ENCODE assay signal across 13 mouse cellular contexts in genomic region chr12:111432097-111432496, GRCm38 (mm10). TPM values are rescaled to one million over a fixed set of nuclear protein-coding genes. Genes with fewer than 3 reads are reported as not detected.
DNase-seq lines count a peak whose midpoint lies in the region; ATAC-seq lines count a peak whose summit lies in the region.
"Had no signal": no experiment of that assay in that cellular context is flagged by ENCODE, and none has a peak within 500 bp of the region (broad histone marks: within the 10 kb centered on the region; RNA-seq: fewer than 3 reads in every experiment).

No protein-coding gene starts in this region.

- 37% methylated on average over 4 of the region's 4 CpGs for WGBS in heart, embryonic 12.5 days
- WGBS in liver, embryonic 16.5 days (ENCODE audit: insufficient replicate concordance), result 41% methylated on average over 4 of the region's 4 CpGs
- WGBS in midbrain, embryonic 14.5 days, result 27% methylated on average over 4 of the region's 4 CpGs

- ATAC-seq in heart, embryonic 12.5 days (ENCODE audit: insufficient number of reproducible peaks, low FRiP score), result peak; percentile 10; the same call in 1 of the 2 replicates
- ATAC-seq in liver, embryonic 16.5 days (ENCODE audit: low read depth), result no peak
- no peak for ATAC-seq in midbrain, embryonic 14.5 days (ENCODE audit: low FRiP score, low TSS enrichment)
- ATAC-seq: activated CD4-positive, CD25-positive, alpha-beta regulatory T cell, adult 4 months had no signal

- no peaks in the 10 kb centered on the region for H3K36me3 ChIP-seq in heart, embryonic 12.5 days
- H3K36me3 ChIP-seq in liver, embryonic 16.5 days (ENCODE audit: control insufficient read depth, insufficient read depth), result no peaks in the 10 kb centered on the region
- no peaks in the 10 kb centered on the region for H3K36me3 ChIP-seq in midbrain, embryonic 14.5 days (ENCODE audit: control insufficient read depth, insufficient read depth, low read length)
- H3K36me3 ChIP-seq: limb, embryonic 12.5 days had no signal

- H3K9ac ChIP-seq in heart, embryonic 12.5 days, result no peak overlapping the region
- H3K9ac ChIP-seq in liver, embryonic 16.5 days (ENCODE audit: low read depth, low read length), result no peak overlapping the region
- H3K9ac ChIP-seq in midbrain, embryonic 14.5 days (replicated peaks; ENCODE audit: low read length), result no peak overlapping the region
- H3K9ac ChIP-seq: limb, embryonic 12.5 days had no signal

- peak overlapping the region; percentile 61 for H3K27ac ChIP-seq in heart, embryonic 12.5 days (ENCODE audit: poor library complexity, severe bottlenecking)
- peak overlapping the region; percentile 16 for H3K27ac ChIP-seq in liver, embryonic 16.5 days (ENCODE audit: low read length)
- no peak overlapping the region for H3K27ac ChIP-seq in midbrain, embryonic 14.5 days (replicated peaks; ENCODE audit: low read depth, low read length)
- H3K27ac ChIP-seq: limb, embryonic 12.5 days had no signal

- H3K4me3 ChIP-seq in heart, embryonic 12.5 days, result no peak overlapping the region
- H3K4me3 ChIP-seq in liver, embryonic 16.5 days (ENCODE audit: low read depth, low read length), result no peak overlapping the region
- H3K4me3 ChIP-seq in midbrain, embryonic 14.5 days (replicated peaks; ENCODE audit: low read depth, low read length), result no peak overlapping the region
- H3K4me3 ChIP-seq: limb, embryonic 12.5 days had no signal

- peaks cover 89% of the 10 kb centered on the region for H3K4me1 ChIP-seq in heart, embryonic 12.5 days (replicated peaks)
- peaks cover 73% of the 10 kb centered on the region for H3K4me1 ChIP-seq in liver, embryonic 16.5 days (ENCODE audit: control insufficient read depth, low read depth, low read length)
- H3K4me1 ChIP-seq in midbrain, embryonic 14.5 days (ENCODE audit: control insufficient read depth, insufficient read depth, low read length), result peaks cover 22% of the 10 kb centered on the region

- no peak overlapping the region for H3K4me2 ChIP-seq in heart, embryonic 12.5 days
- H3K4me2 ChIP-seq in liver, embryonic 16.5 days (ENCODE audit: low read depth, low read length), result no peak overlapping the region
- H3K4me2 ChIP-seq in midbrain, embryonic 14.5 days (ENCODE audit: low read length), result no peak overlapping the region
- H3K4me2 ChIP-seq: limb, embryonic 12.5 days had no signal

- peaks cover 77% of the 10 kb centered on the region for H3K27me3 ChIP-seq in heart, embryonic 12.5 days (replicated peaks)
- peaks cover 31% of the 10 kb centered on the region for H3K27me3 ChIP-seq in liver, embryonic 16.5 days (ENCODE audit: control insufficient read depth, insufficient read depth, low read depth, low read length)
- H3K27me3 ChIP-seq in midbrain, embryonic 14.5 days (ENCODE audit: control insufficient read depth, insufficient read depth, low read length), result peaks cover 49% of the 10 kb centered on the region

- no peaks in the 10 kb centered on the region for H3K9me3 ChIP-seq in heart, embryonic 12.5 days (replicated peaks)
- H3K9me3 ChIP-seq in liver, embryonic 16.5 days (replicated peaks; ENCODE audit: control insufficient read depth, low read length), result no peaks in the 10 kb centered on the region
- H3K9me3 ChIP-seq in midbrain, embryonic 14.5 days (ENCODE audit: control insufficient read depth, low read length), result no peaks in the 10 kb centered on the region
- H3K9me3 ChIP-seq: limb, embryonic 12.5 days had no signal

- DNase-seq in heart, adult 8-10 months (ENCODE audit: low spot score), result no peak
- peak; percentile 39 for DNase-seq in NIH3T3 (ENCODE audit: low read depth)
- DNase-seq in kidney, adult 18-20 months, result peak; percentile 48
- no peak for DNase-seq in cerebellum, adult 11-12 months
- no peak for DNase-seq in midbrain, embryonic 14.5 days
- no peak for DNase-seq in testis, postnatal 10 days (ENCODE audit: low spot score)
- DNase-seq: thymus, postnatal 36 days had no signal

RNA-seq across cellular contexts. Expression of gene Tnfaip2, which starts 10.2 kb away (rescaled TPM):
- 7.4 and 12.0 TPM in 2 replicates for polyA plus RNA-seq in heart, embryonic 12.5 days (2016; fragmentation: Nextera tagmentation; extraction: Ambion mirVana)
- total RNA-seq in heart, adult 8-10 months (2022), result 10 to 100 TPM; 25.2 to 49.3 (median 41.6) TPM
- polyA plus RNA-seq in liver, embryonic 16.5 days (2015; fragmentation: Nextera tagmentation; extraction: Ambion mirVana), result 71.9 and 77.2 TPM in 2 replicates
- 0.28 and 0.82 TPM in 2 replicates for polyA plus RNA-seq in midbrain, embryonic 14.5 days (2014; fragmentation: Nextera tagmentation; extraction: Ambion mirVana)
- polyA plus RNA-seq: activated CD4-positive, CD25-positive, alpha-beta regulatory T cell, adult 4 months had no signal

RNA-seq across cellular contexts. Expression of gene Exoc3l4, which starts 15.3 kb away (rescaled TPM):
- 8.5 and 10.1 TPM in 2 replicates for polyA plus RNA-seq in heart, embryonic 12.5 days (2016; fragmentation: Nextera tagmentation; extraction: Ambion mirVana)
- total RNA-seq in heart, adult 8-10 months (2022), result 1 to 10 TPM; 2.1 to 3.6 (median 3.0) TPM
- polyA plus RNA-seq in liver, embryonic 16.5 days (2015; fragmentation: Nextera tagmentation; extraction: Ambion mirVana), result 23.4 and 28.5 TPM in 2 replicates
- 1.6 and 2.1 TPM in 2 replicates for polyA plus RNA-seq in midbrain, embryonic 14.5 days (2014; fragmentation: Nextera tagmentation; extraction: Ambion mirVana)
- polyA plus RNA-seq: activated CD4-positive, CD25-positive, alpha-beta regulatory T cell, adult 4 months had no signal

RNA-seq across cellular contexts. Expression of gene Lbhd2, which starts 25.5 kb away (rescaled TPM):
- polyA plus RNA-seq in heart, embryonic 12.5 days (2016; fragmentation: Nextera tagmentation; extraction: Ambion mirVana), result 0.31 TPM in 1 of 2 replicates, not detected in the other
- total RNA-seq in heart, adult 8-10 months (2022), result not detected
- polyA plus RNA-seq in liver, embryonic 16.5 days (2015; fragmentation: Nextera tagmentation; extraction: Ambion mirVana), result not detected in 2 replicates
- polyA plus RNA-seq in midbrain, embryonic 14.5 days (2014; fragmentation: Nextera tagmentation; extraction: Ambion mirVana), result 2.0 and 3.3 TPM in 2 replicates
- total RNA-seq: CH12.LX; gastrocnemius, adult 18-20 months had no signal
- polyA plus RNA-seq: activated CD4-positive, CD25-positive, alpha-beta regulatory T cell, adult 4 months had no signal

RNA-seq across cellular contexts. Expression of gene Gm266, which starts 53.5 kb away (rescaled TPM):
- 2.1 and 2.4 TPM in 2 replicates for polyA plus RNA-seq in heart, embryonic 12.5 days (2016; fragmentation: Nextera tagmentation; extraction: Ambion mirVana)
- under 1 TPM in 2 of 4 experiments, not detected in 2; 0.22 to 0.35 TPM for total RNA-seq in heart, adult 8-10 months (2022)
- polyA plus RNA-seq in liver, embryonic 16.5 days (2015; fragmentation: Nextera tagmentation; extraction: Ambion mirVana), result 0.46 and 0.52 TPM in 2 replicates
- 1.5 and 1.9 TPM in 2 replicates for polyA plus RNA-seq in midbrain, embryonic 14.5 days (2014; fragmentation: Nextera tagmentation; extraction: Ambion mirVana)
- total RNA-seq: CH12.LX had no signal
- polyA plus RNA-seq: activated CD4-positive, CD25-positive, alpha-beta regulatory T cell, adult 4 months had no signal

RNA-seq across cellular contexts. Expression of gene Cdc42bpb, which starts 54.6 kb away (rescaled TPM):
- 33.5 and 38.2 TPM in 2 replicates for polyA plus RNA-seq in heart, embryonic 12.5 days (2016; fragmentation: Nextera tagmentation; extraction: Ambion mirVana)
- total RNA-seq in heart, adult 8-10 months (2022), result 10 to 100 TPM; 45.5 to 59.7 (median 53.9) TPM
- polyA plus RNA-seq in liver, embryonic 16.5 days (2015; fragmentation: Nextera tagmentation; extraction: Ambion mirVana), result 8.1 and 10.1 TPM in 2 replicates
- 47.8 and 54.6 TPM in 2 replicates for polyA plus RNA-seq in midbrain, embryonic 14.5 days (2014; fragmentation: Nextera tagmentation; extraction: Ambion mirVana)

Comparison
In these comparisons a context has a peak if more than half of its experiments do, and no peak if none do; other contexts are left out.
1. DNase-seq: peak in NIH3T3 (single experiment) and kidney, adult 18-20 months (single experiment); none in heart, adult 8-10 months (single experiment), cerebellum, adult 11-12 months (single experiment), midbrain, embryonic 14.5 days (single experiment) and testis, postnatal 10 days (single experiment).